11 mouse cellular contexts compared by ENCODE assay signal in genomic region chr17:78221007-78221642, GRCm38 (mm10). TPM values are rescaled to one million over a fixed set of nuclear protein-coding genes. Genes with fewer than 3 reads are reported as not detected.
DNase-seq lines count a peak whose midpoint lies in the region; ATAC-seq lines count a peak whose summit lies in the region.
"Had no signal": no experiment of that assay in that cellular context is flagged by ENCODE, and none has a peak within 500 bp of the region (broad histone marks: within the 10 kb centered on the region; RNA-seq: fewer than 3 reads in every experiment).

No protein-coding gene starts in this region.

- no peaks in the 10 kb centered on the region for H3K9me3 ChIP-seq in hindbrain, embryonic 16.5 days (ENCODE audit: control insufficient read depth, low read length)
- H3K9me3 ChIP-seq: embryonic facial prominence, embryonic 12.5 days had no signal

- H3K27ac ChIP-seq in hindbrain, embryonic 16.5 days (ENCODE audit: low read depth, low read length), result no peak overlapping the region
- H3K27ac ChIP-seq: embryonic facial prominence, embryonic 12.5 days; left cerebral cortex, adult 2 months had no signal

- WGBS in large intestine, adult 2 months, result 13% methylated on average over 8 of the region's 8 CpGs
- 69% methylated on average over 8 of the region's 8 CpGs for WGBS in hindbrain, embryonic 16.5 days

- H3K4me2 ChIP-seq in hindbrain, embryonic 16.5 days (ENCODE audit: low read length), result no peak overlapping the region
- H3K4me2 ChIP-seq: embryonic facial prominence, embryonic 12.5 days; midbrain, embryonic 11.5 days had no signal

- intact Hi-C loops in left cerebral cortex, postnatal 4 days (cut with DNase I), result no loop called here

- no peaks in the 10 kb centered on the region for H3K27me3 ChIP-seq in hindbrain, embryonic 16.5 days (replicated peaks; ENCODE audit: control insufficient read depth, insufficient read depth, low read length)
- H3K27me3 ChIP-seq: embryonic facial prominence, embryonic 12.5 days had no signal

- no peaks in the 10 kb centered on the region for H3K36me3 ChIP-seq in hindbrain, embryonic 16.5 days (ENCODE audit: control insufficient read depth, insufficient read depth, low read length)
- H3K36me3 ChIP-seq: embryonic facial prominence, embryonic 12.5 days had no signal

- H3K9ac ChIP-seq in hindbrain, embryonic 16.5 days (ENCODE audit: low read depth, low read length), result no peak overlapping the region
- H3K9ac ChIP-seq: embryonic facial prominence, embryonic 12.5 days had no signal

- no peak overlapping the region for H3K4me3 ChIP-seq in hindbrain, embryonic 16.5 days (ENCODE audit: low read length)
- H3K4me3 ChIP-seq: embryonic facial prominence, embryonic 12.5 days; left cerebral cortex, adult 2 months had no signal

- peak; percentile 30 to 51 for DNase-seq in cerebellum, adult 18-20 months
- no peak for DNase-seq in cerebellum, adult 9-11 months
- DNase-seq in left cerebral cortex, postnatal 4 days, result peak; percentile 46
- DNase-seq in left cerebral cortex, adult 11 months (ENCODE audit: low spot score), result no peak
- peak; percentile 31 to 37 for DNase-seq in cerebellum, postnatal 36 days
- DNase-seq in large intestine, adult 2 months (ENCODE audit: low read depth, low spot score), result peak; percentile 87

- H3K4me1 ChIP-seq in hindbrain, embryonic 16.5 days (ENCODE audit: control insufficient read depth, insufficient read depth, low read depth, low read length), result 0 out of 2 replicates have a peak, but pooled peaks cover 2% of the 10 kb centered on the region

- ATAC-seq in hindbrain, embryonic 16.5 days, result no peak
- no peak for ATAC-seq in activated CD4-positive, CD25-positive, alpha-beta regulatory T cell, adult 4 months

RNA-seq across cellular contexts. Expression of gene Crim1, which starts 21.1 kb away (rescaled TPM):
- total RNA-seq in left cerebral cortex, postnatal 4 days (2021), result 10 to 100 TPM; 60.1 to 71.5 TPM
- polyA plus RNA-seq in large intestine, adult 2 months (2012; rRNA removed), result 10.3 and 25.8 TPM in 2 replicates
- 12.6 and 13.4 TPM in 2 replicates for polyA plus RNA-seq in hindbrain, embryonic 16.5 days (2015; fragmentation: Nextera tagmentation; extraction: Ambion mirVana)
- 1 to 10 TPM; 5.6 to 7.7 TPM for polyA plus RNA-seq in activated CD4-positive, CD25-positive, alpha-beta regulatory T cell, adult 4 months (2017; shearing (Covaris generic))

Comparison
In these comparisons a context has a peak if more than half of its experiments do, and no peak if none do; other contexts are left out.
1. DNase-seq: peak in cerebellum, adult 18-20 months (2 of 2), left cerebral cortex, postnatal 4 days (single experiment), cerebellum, postnatal 36 days (2 of 2) and large intestine, adult 2 months (single experiment); none in cerebellum, adult 9-11 months (single experiment) and left cerebral cortex, adult 11 months (single experiment).